Mouse (Mus musculus) lung, embryonic 15.5 days (tissue): ENCODE measurements around the gene Ddx17. TPM values are rescaled to one million over a fixed set of nuclear protein-coding genes. Genes with fewer than 3 reads are reported as not detected.

Experiments
- ATAC-seq: fragments of 200-750 bp; cut with Nextera tagmentation; 2 replicates; pipeline ENCODE4 v1.8.0; 2017; ENCODE audit warnings: moderate number of reproducible peaks, borderline replicate concordance; ENCODE audit not compliant: low FRiP score, low TSS enrichment; ENCODE audit errors: extremely low read depth
- H3K27ac ChIP-seq: fragments of 300-500 bp; sonication (generic); 2 replicates; pipeline ENCODE4 v1.5.1; 2015; ENCODE audit warnings: moderate library complexity, mild to moderate bottlenecking, inconsistent platforms
- H3K27me3 ChIP-seq: fragments of 300-500 bp; sonication (generic); 2 replicates; pipeline ENCODE4 v1.6.1; 2015; ENCODE audit warnings: inconsistent platforms
- H3K36me3 ChIP-seq: fragments of 300-500 bp; sonication (generic); 2 replicates; pipeline ENCODE4 v1.6.1; 2015; ENCODE audit warnings: inconsistent platforms
- H3K4me1 ChIP-seq: fragments of 300-500 bp; sonication (generic); 2 replicates; pipeline ENCODE4 v1.6.1; 2015; ENCODE audit warnings: inconsistent platforms
- H3K4me2 ChIP-seq: fragments of 300-500 bp; sonication (generic); 2 replicates; pipeline ENCODE4 v1.6.1; 2015; ENCODE audit warnings: inconsistent platforms, mild to moderate bottlenecking, moderate library complexity
- H3K4me3 ChIP-seq: fragments of 300-500 bp; sonication (generic); 2 replicates; pipeline ENCODE4 v1.5.1; 2015; ENCODE audit warnings: mild to moderate bottlenecking, inconsistent platforms
- H3K9ac ChIP-seq: fragments of 300-500 bp; sonication (generic); 2 replicates; pipeline ENCODE4 v1.6.1; 2015; ENCODE audit warnings: inconsistent platforms
- H3K9me3 ChIP-seq: fragments of 300-500 bp; sonication (generic); 2 replicates; pipeline ENCODE4 v1.6.1; 2016; ENCODE audit warnings: inconsistent platforms
- WGBS: fragments of 180-500 bp; shearing (Covaris S2); methylation state at CpG from one replicate; pipeline ENCODE4 v1.1.7; 2015; 5-methylcytosine and 5-hydroxymethylcytosine counted together
- polyA plus RNA-seq: library from polyadenylated mRNA; unstranded; fragments of >200 nt; fragmentation: Nextera tagmentation; extraction: Ambion mirVana; gene quantifications from 2 replicates; pipeline ENCODE4 v1.2.1, GENCODE M21; 2015

Ddx17 gene
- polyA plus RNA-seq, 1 experiment from 2014 or later = 53.9 TPM

DNA sequence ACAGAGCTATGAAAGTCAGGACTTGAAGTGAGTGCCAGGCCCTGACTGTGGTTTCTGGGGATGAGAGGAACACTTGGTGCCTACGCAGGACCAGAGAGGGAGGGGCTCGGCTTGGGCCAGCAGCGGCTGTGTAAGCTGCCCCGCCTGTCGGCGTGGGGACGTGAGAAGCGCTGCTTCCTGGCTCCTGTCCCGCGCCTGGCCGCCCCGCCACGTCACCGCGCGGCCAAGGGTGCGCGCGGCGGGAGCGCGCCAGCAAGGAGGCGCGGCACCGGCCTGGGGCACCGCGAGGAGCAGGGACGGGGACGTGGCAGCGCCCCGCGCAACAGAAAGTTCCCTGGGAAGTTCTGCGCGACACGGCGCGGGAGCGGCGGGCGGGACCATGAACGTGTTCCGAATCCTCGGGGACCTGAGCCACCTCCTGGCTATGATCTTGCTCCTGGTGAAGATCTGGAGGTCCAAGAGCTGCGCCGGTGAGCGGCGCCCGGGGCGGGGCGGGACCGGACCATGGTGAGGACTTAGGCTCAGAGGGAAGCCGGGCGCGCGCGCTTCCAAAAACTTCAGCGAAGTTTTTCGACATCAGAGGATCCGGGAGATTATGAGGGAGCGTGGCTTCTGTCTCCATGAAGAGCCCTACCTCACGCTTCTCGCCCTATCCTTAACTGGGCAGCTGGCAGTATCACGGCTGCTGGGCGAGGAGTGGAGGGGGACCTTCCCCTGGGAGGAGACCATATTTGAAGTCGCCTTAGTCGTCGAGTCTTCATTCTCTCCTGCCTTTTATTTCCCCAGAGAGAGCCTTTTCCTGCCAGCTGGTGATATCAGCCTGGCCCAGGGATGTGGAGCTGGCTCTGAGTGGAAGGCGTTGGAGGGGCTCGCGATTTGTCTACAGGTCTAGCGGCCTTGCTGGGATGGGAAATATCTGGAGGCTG, 30.1 kb downstream of the Ddx17 start, which contains the start of gene Kdelr3:
Kdelr3 (plus strand) TSS at position 241 of the 926 bp plus-strand sequence.
- WGBS = under 1% methylated on average over 71 of the region's 71 CpGs
- peak within 1 kb of the TSS; percentile 61 for H3K4me3 ChIP-seq
- peak within 1 kb of the TSS; percentile 87 for H3K4me2 ChIP-seq
- H3K27me3 ChIP-seq = peaks cover 46% of the 10 kb centered on the region
- ATAC-seq = peak; percentile 81
- peak within 1 kb of the TSS; percentile 48 for H3K27ac ChIP-seq
- peaks cover 42% of the 10 kb centered on the region for H3K4me1 ChIP-seq
- H3K9ac ChIP-seq = peak within 1 kb of the TSS; percentile 54
- H3K9me3 ChIP-seq = no peaks in the 10 kb centered on the region
- H3K36me3 ChIP-seq = no peaks in the 10 kb centered on the region

DNA sequence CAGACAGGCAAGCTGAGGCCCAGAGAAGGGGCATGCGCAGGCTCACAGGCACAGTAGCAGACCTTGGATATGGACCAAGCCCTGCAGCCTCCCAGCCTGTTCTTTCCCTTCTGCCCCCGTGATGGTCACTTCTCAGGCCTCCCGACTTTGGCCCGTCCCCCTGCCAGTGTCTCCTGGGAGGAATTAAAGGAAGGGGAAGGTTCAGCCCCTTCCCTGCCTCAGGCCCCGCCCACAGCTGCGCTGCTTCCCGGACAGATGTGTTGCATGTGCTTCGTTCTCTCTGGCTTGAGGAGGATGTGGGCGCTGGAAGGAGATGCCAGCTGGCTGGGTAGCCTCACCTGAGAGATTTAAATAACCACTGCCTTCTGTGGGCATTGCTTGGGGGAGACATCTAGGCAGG, 32.6 kb downstream of the Ddx17 start:
- peaks cover 70% of the 10 kb centered on the region for H3K27me3 ChIP-seq
- peaks cover 42% of the 10 kb centered on the region for H3K4me1 ChIP-seq
- no peak overlapping the region for H3K9ac ChIP-seq
- 12% methylated on average over 9 of the region's 9 CpGs for WGBS
- H3K27ac ChIP-seq = no peak overlapping the region
- no peak overlapping the region for H3K4me3 ChIP-seq
- no peaks in the 10 kb centered on the region for H3K9me3 ChIP-seq
- ATAC-seq = no peak
- H3K36me3 ChIP-seq = no peaks in the 10 kb centered on the region
- no peak overlapping the region for H3K4me2 ChIP-seq

DNA sequence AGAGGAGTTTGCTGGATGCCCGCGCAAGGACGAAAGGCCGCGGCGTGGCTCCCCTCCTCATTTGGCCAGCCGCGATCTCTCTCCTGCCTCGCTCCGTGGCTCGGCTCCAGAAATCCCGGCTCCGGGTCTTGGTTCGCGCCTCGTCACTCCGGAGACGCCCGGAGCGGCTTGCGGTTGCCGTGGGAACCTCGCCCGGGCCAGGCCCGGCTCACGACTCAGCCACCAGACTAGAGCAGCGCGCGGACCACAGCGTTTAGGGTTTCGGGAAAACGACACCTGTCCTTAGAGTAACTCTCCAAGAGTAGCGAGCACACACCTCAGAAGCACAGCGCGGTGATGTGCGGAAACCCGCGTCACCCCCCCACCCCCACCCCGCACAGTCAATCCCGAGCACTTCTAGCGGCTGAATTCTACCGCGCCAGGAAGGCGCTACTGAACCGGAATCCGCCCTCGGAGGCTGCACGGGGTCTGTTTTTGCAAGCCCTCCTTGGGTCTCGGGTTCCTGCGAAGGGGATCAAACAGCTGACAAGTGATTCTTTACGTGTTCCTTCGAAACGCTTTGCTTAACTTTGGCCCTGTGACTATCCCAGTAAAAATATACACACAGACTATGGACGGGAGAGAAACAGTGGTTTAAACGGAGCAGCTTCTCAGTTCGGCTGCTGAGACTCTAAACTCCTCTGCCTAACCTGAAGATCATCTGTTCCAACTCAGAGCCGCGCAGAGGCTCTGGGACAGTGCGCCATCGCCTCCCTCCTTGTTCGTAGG, 34.8 kb downstream of the Ddx17 start:
- 2% methylated on average over 61 of the region's 61 CpGs for WGBS
- no peak overlapping the region; the same call in 1 of the 2 replicates for H3K9ac ChIP-seq
- H3K27ac ChIP-seq = no peak overlapping the region
- peaks cover 20% of the 10 kb centered on the region for H3K4me1 ChIP-seq
- peaks cover 92% of the 10 kb centered on the region for H3K27me3 ChIP-seq
- peak overlapping the region; percentile 40 for H3K4me3 ChIP-seq
- no peaks in the 10 kb centered on the region for H3K36me3 ChIP-seq
- ATAC-seq = peak; percentile 65; the same call in 1 of the 2 replicates
- no peaks in the 10 kb centered on the region for H3K9me3 ChIP-seq
- peak overlapping the region; percentile 83 for H3K4me2 ChIP-seq

DNA sequence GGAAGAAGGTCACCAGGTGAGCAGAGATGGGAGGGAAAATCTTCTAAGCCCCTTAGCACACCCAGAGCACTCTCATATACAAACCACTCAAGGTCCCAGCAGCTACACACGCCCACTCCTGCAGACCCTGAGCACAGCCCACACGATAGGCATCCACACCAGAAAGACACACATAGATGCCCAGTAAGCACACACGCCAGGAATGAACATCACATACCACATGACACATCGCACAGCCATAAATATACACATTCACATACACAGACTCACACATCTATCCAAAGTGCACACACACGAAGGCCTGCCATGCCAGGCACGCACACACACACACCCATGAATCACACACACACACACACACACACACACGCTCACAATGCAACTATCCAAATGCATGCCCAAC, 36.1 kb downstream of the Ddx17 start:
- no peak overlapping the region for H3K27ac ChIP-seq
- H3K36me3 ChIP-seq = no peaks in the 10 kb centered on the region
- H3K9me3 ChIP-seq = no peaks in the 10 kb centered on the region
- no peak overlapping the region for H3K4me3 ChIP-seq
- peaks cover 20% of the 10 kb centered on the region for H3K4me1 ChIP-seq
- no peak for ATAC-seq
- H3K9ac ChIP-seq = no peak overlapping the region
- peaks cover 97% of the 10 kb centered on the region for H3K27me3 ChIP-seq
- 69% methylated on average over 7 of the region's 7 CpGs for WGBS
- H3K4me2 ChIP-seq = no peak overlapping the region

DNA sequence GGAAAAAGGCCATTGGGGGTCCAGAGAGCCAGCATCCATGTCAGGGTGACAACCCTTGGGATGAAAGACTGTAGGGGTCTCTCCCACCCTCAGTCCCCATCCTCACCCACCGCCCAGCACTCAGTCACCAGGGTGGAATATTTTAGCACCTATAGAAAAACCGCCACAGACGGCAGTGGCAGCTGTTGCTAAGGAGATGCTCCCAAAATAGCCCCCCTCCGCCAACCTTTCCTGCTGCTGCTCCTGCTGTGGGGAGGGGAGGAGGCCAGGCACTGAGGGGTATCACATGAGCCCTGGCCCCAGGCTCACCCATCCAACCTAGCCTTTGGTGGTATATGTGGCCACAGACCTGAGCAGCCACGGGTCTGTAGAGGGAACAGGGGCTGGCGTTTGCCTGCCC, 36.5 kb downstream of the Ddx17 start:
- Histone ChIP-seq H3K9me3 (no peaks in the 10 kb centered on the region), H3K9ac (no peak overlapping the region), H3K4me2 (no peak overlapping the region), H3K4me3 (no peak overlapping the region), H3K27ac (no peak overlapping the region), H3K27me3 (peaks cover 97% of the 10 kb centered on the region), H3K4me1 (peaks cover 24% of the 10 kb centered on the region), H3K36me3 (no peaks in the 10 kb centered on the region)
- ATAC-seq = no peak
- 20% methylated on average over 6 of the region's 6 CpGs for WGBS

DNA sequence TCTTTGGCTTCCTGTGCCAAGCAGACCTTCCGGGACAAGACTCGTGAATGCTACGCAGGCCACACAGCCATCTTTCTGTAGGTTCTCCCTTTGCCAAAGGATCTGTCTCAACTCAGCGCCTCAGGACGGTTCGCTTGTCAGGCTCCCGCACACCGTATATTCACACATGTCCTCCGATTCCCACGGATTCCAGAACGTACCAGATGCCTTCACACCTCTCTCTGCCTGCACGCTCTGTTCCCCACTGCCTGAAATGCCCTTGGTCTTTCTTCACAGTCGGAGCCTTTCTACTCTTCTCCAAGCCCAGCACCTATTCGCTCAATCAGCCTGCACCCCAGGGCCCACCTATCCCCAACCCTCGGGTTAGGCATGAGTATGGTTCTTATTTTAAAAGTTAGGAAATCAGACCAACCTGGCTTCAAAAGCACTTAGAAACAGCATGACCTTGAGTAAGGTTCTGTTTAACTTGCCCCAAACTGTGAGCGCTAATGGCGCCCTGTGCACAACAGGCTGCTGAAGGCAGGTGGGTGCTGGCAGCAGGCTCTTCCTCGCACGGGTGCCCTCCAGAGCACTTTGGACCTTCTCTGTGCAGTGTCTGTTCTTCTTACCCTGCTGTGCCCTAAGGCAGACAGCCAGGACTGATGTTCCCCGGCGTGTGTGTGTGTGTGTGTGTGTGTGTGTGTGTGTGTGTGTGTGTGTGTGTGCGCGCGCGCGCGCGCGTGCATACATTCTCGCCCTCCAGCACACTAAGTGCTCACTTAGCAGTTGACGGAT, 39.3 kb downstream of the Ddx17 start:
- H3K36me3 ChIP-seq = no peaks in the 10 kb centered on the region
- H3K27ac ChIP-seq = no peak overlapping the region
- peaks cover 28% of the 10 kb centered on the region for H3K4me1 ChIP-seq
- no peak for ATAC-seq
- H3K4me3 ChIP-seq = no peak overlapping the region
- peaks cover 98% of the 10 kb centered on the region for H3K27me3 ChIP-seq
- H3K9me3 ChIP-seq = no peaks in the 10 kb centered on the region
- no peak overlapping the region for H3K4me2 ChIP-seq
- WGBS = 47% methylated on average over 31 of the region's 31 CpGs
- no peak overlapping the region for H3K9ac ChIP-seq

DNA sequence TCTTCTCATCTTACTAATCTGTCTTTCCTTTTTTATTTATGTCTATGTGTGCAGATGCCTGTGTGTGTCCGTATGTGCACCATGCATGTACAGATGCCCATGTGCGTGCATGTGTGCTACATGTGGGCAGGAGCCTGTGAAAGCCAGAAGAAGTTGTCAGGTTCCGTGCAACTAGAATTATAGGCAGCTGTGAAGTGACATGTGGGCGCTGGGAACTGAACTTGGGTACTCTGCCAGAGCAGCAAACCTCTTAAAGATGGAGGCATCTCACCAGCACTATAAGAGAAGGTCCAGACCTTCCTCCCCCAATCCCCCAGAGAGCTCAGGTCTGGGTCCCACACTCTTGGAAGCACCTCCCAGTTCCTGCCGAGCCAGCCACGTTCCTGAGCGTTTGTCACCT, 40.1 kb downstream of the Ddx17 start:
- H3K36me3 ChIP-seq = no peaks in the 10 kb centered on the region
- no peak overlapping the region for H3K27ac ChIP-seq
- H3K9me3 ChIP-seq = no peaks in the 10 kb centered on the region
- no peak overlapping the region for H3K9ac ChIP-seq
- H3K4me2 ChIP-seq = peak overlapping the region; percentile 97
- H3K4me3 ChIP-seq = peak overlapping the region; percentile 61; the same call in 1 of the 2 replicates
- peaks cover 21% of the 10 kb centered on the region for H3K4me1 ChIP-seq
- 25% methylated on average over 7 of the region's 7 CpGs for WGBS
- ATAC-seq = no peak
- H3K27me3 ChIP-seq = peaks cover 98% of the 10 kb centered on the region

DNA sequence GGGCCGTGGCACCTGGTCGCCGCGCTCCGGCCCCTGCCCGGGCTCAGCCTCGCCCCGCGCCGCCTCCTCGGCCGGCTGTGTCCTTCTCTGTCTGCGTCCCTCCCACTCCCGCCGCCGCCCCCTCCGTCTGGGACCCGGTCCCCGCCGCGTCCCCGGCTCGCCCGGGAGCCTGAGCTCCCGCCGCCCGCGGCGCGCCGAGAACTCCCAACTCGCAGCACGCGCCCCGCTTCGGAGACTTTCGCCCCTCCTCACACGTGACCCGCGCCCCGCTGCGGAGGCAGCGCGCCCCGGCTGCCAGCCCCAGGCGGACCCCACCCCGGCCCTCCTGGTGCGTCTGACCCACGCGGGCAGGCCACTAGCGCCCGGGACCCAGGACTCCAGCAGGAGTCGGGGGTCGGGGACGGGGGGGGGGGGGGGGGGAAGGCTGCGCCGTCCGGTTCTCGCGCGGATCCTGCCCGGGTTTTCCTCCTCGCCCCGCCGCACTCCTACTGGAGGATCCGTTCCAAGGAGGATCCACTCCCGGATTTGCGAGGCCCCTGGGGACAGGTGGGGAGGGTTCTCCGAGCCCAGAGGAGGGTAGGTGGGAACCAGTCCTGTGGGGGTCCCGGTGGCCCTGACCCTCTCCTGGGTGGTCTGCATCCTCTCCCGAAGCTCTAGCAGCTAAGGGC, 40.8 kb downstream of the Ddx17 start:
- peak overlapping the region; percentile 61 for H3K4me3 ChIP-seq
- WGBS = 1% methylated on average over 65 of the region's 71 CpGs
- no peaks in the 10 kb centered on the region for H3K36me3 ChIP-seq

DNA sequence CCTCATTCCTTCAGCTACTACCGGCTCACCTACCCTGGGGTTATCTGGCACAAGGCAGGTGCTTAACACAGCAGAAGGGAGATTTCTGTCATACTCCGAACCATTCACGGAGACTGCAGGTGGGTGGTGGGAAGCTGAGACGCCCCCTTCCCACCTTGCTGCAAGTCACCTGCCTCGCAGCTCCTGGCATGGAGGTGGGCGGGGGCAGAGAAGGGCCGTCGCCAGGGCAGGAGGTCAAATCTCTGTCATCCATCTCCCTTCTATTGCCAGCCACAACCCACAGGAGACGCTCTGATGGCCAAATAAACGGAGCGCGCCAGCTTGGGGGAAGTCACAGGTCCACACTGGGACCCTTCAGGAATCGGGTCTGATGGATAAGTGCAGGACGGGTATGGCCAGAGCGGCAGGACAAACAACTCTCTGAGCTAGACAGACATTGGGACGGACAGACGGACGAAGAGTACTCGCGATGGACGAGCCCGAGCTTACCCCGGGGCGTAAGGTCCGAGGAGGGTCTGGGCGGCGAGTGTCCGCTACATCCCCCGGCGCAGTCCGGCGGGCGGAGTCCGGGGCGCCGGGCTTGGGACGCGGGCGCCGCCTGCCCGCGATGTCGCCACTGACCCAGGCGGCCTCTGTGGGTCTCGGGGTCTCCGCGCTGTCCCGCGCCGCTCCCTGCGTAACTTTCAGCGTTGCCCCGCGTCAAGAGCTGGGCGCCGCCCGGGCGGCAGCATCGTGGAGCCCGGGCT, 41.7 kb downstream of the Ddx17 start, which contains the start of gene Kcnj4:
Kcnj4 (minus strand) TSS at position 535 of the 746 bp plus-strand sequence.
- Histone ChIP-seq H3K36me3 (no peaks in the 10 kb centered on the region), H3K4me3 (peak within 1 kb of the TSS; percentile 61), H3K9me3 (no peaks in the 10 kb centered on the region), H3K27me3 (peaks cover 97% of the 10 kb centered on the region), H3K9ac (peak within 1 kb of the TSS; percentile 56), H3K4me2 (peak within 1 kb of the TSS; percentile 97), H3K4me1 (peaks cover 16% of the 10 kb centered on the region), H3K27ac (no peak within 1 kb of the TSS)
- ATAC-seq = no peak
- WGBS = 1% methylated on average over 60 of the region's 60 CpGs

More for the DNA sequence above, 40.8 kb downstream of the Ddx17 start:
- H3K4me1 ChIP-seq = peaks cover 16% of the 10 kb centered on the region
- no peak overlapping the region for H3K27ac ChIP-seq
- peaks cover 98% of the 10 kb centered on the region for H3K27me3 ChIP-seq
- peak overlapping the region; percentile 56 for H3K9ac ChIP-seq
- ATAC-seq = peak; percentile 36; the same call in 1 of the 2 replicates
- no peaks in the 10 kb centered on the region for H3K9me3 ChIP-seq
- H3K4me2 ChIP-seq = peak overlapping the region; percentile 97

DNA sequence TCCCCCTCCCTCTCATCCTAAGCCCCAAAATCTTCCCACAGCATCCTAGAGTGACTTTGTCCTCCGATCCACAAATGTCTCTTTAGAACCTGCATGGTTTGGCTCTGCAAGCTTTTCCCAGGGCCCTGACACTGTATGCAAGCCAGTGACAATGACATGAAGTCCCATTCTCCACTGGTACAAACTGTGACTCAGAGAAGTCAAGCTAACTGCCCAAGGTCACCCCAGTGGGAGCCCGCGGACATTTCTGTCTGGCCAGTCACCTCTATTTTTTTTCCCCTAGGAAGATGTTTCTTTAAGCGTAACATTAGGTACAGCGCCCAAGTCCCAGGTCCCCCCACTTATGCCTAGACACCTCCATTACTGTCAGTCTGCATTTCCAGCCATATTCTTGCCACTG, 43.1 kb downstream of the Ddx17 start:
- Histone ChIP-seq H3K4me2 (no peak overlapping the region), H3K4me3 (no peak overlapping the region), H3K27ac (no peak overlapping the region), H3K9ac (no peak overlapping the region), H3K4me1 (peaks cover 16% of the 10 kb centered on the region), H3K27me3 (peaks cover 91% of the 10 kb centered on the region), H3K36me3 (no peaks in the 10 kb centered on the region), H3K9me3 (no peaks in the 10 kb centered on the region)
- WGBS = 64% methylated on average over 5 of the region's 5 CpGs
- no peak for ATAC-seq
